Mouse (Mus musculus): ENCODE measurements around the gene Gm37240.

The Gm37240 gene

GRCm38 (mm10) chr3:85553731-85554277 lies 333.5 kb downstream of the Gm37240 start:
- peak; percentile 79 for DNase-seq

- DNase-seq = peak; percentile 59
Observed at GRCm38 (mm10) chr3:85551352-85551751, 336.0 kb downstream of the Gm37240 start.

GRCm38 (mm10) chr3:85550312-85550711 lies 337.0 kb downstream of the Gm37240 start:
- DNase-seq = no peak

- DNase-seq = no peak
Observed at GRCm38 (mm10) chr3:85543652-85544051, 343.7 kb downstream of the Gm37240 start.

GRCm38 (mm10) chr3:85542765-85543164 lies 344.6 kb downstream of the Gm37240 start:
- DNase-seq = no peak

GRCm38 (mm10) chr3:85535621-85536520 lies 351.4 kb downstream of the Gm37240 start:
- DNase-seq = no peak

GRCm38 (mm10) chr3:85535042-85535441 lies 352.3 kb downstream of the Gm37240 start:
- DNase-seq = no peak

GRCm38 (mm10) chr3:85532376-85532775 lies 354.9 kb downstream of the Gm37240 start:
- DNase-seq = no peak

- DNase-seq = peak; percentile 58
Observed at GRCm38 (mm10) chr3:85530601-85531161, 356.6 kb downstream of the Gm37240 start.

GRCm38 (mm10) chr3:85521311-85521907 lies 365.9 kb downstream of the Gm37240 start:
- peak; percentile 78 for DNase-seq

- DNase-seq = no peak
Observed at GRCm38 (mm10) chr3:85518668-85519067, 368.6 kb downstream of the Gm37240 start.

- DNase-seq = no peak
Observed at GRCm38 (mm10) chr3:85518072-85518471, 369.2 kb downstream of the Gm37240 start.

- DNase-seq = no peak
Observed at GRCm38 (mm10) chr3:85516739-85517396, 370.4 kb downstream of the Gm37240 start.

- DNase-seq = no peak
Observed at GRCm38 (mm10) chr3:85514700-85515099, 372.6 kb downstream of the Gm37240 start.

- DNase-seq = no peak
Observed at GRCm38 (mm10) chr3:85508717-85509279, 378.5 kb downstream of the Gm37240 start.

- DNase-seq = no peak
Observed at GRCm38 (mm10) chr3:85500096-85500495, 387.2 kb downstream of the Gm37240 start.

- DNase-seq = no peak
Observed at GRCm38 (mm10) chr3:85496146-85496545, 391.2 kb downstream of the Gm37240 start.

GRCm38 (mm10) chr3:85493796-85494195 lies 393.5 kb downstream of the Gm37240 start:
- DNase-seq = no peak

- no peak for DNase-seq
Observed at GRCm38 (mm10) chr3:85490204-85490603, 397.1 kb downstream of the Gm37240 start.

GRCm38 (mm10) chr3:85487379-85487778 lies 399.9 kb downstream of the Gm37240 start:
- DNase-seq = no peak

GRCm38 (mm10) chr3:85485536-85486190 lies 401.7 kb downstream of the Gm37240 start:
- DNase-seq = no peak

GRCm38 (mm10) chr3:85482636-85483035 lies 404.7 kb downstream of the Gm37240 start:
- DNase-seq = no peak

Data from layer of hippocampus, adult 9-11 months (tissue).